Mouse (Mus musculus): ENCODE measurements around the gene Ube2h.

Gene Ube2h

GRCm38 (mm10) chr6:30204383-30205179 is 99.8 kb downstream of the Ube2h start:
- no peak for DNase-seq (ENCODE audit: low spot score)

- no peak for DNase-seq (ENCODE audit: low spot score)
Measured at GRCm38 (mm10) chr6:30196143-30196542, 108.2 kb downstream of the Ube2h start.

- no peak for DNase-seq (ENCODE audit: low spot score)
Measured at GRCm38 (mm10) chr6:30195656-30196055, 108.7 kb downstream of the Ube2h start.

- DNase-seq (ENCODE audit: low spot score) = no peak
Measured at GRCm38 (mm10) chr6:30183624-30184023, 120.7 kb downstream of the Ube2h start.

- DNase-seq (ENCODE audit: low spot score) = no peak
Measured at GRCm38 (mm10) chr6:30182038-30182437, 122.3 kb downstream of the Ube2h start.

- DNase-seq (ENCODE audit: low spot score) = no peak
Measured at GRCm38 (mm10) chr6:30180321-30180720, 124.0 kb downstream of the Ube2h start.

- DNase-seq (ENCODE audit: low spot score) = no peak
Measured at GRCm38 (mm10) chr6:30179046-30179445, 125.3 kb downstream of the Ube2h start.

GRCm38 (mm10) chr6:30178023-30178639 is 126.2 kb downstream of the Ube2h start:
- no peak for DNase-seq (ENCODE audit: low spot score)

GRCm38 (mm10) chr6:30177305-30177704 is 127.0 kb downstream of the Ube2h start:
- DNase-seq (ENCODE audit: low spot score) = no peak

GRCm38 (mm10) chr6:30176496-30176895 is 127.8 kb downstream of the Ube2h start:
- DNase-seq (ENCODE audit: low spot score) = no peak

- DNase-seq (ENCODE audit: low spot score) = no peak
Measured at GRCm38 (mm10) chr6:30175918-30176421, 128.4 kb downstream of the Ube2h start.

- no peak for DNase-seq (ENCODE audit: low spot score)
Measured at GRCm38 (mm10) chr6:30175225-30175917, 129.0 kb downstream of the Ube2h start.

GRCm38 (mm10) chr6:30174461-30175224 is 129.7 kb downstream of the Ube2h start:
- peak; percentile 75 for DNase-seq (ENCODE audit: low spot score)

GRCm38 (mm10) chr6:30173551-30174460 is 130.5 kb downstream of the Ube2h start:
- DNase-seq (ENCODE audit: low spot score) = peak; percentile 86

- no peak for DNase-seq (ENCODE audit: low spot score)
Measured at GRCm38 (mm10) chr6:30172820-30173550, 131.4 kb downstream of the Ube2h start.

GRCm38 (mm10) chr6:30172441-30172819 is 131.9 kb downstream of the Ube2h start:
- no peak for DNase-seq (ENCODE audit: low spot score)

- no peak for DNase-seq (ENCODE audit: low spot score)
Measured at GRCm38 (mm10) chr6:30171967-30172366, 132.4 kb downstream of the Ube2h start.

GRCm38 (mm10) chr6:30171226-30171625 is 133.1 kb downstream of the Ube2h start:
- no peak for DNase-seq (ENCODE audit: low spot score)

- DNase-seq (ENCODE audit: low spot score) = no peak
Measured at GRCm38 (mm10) chr6:30169148-30169547, 135.2 kb downstream of the Ube2h start.

- no peak for DNase-seq (ENCODE audit: low spot score)
Measured at GRCm38 (mm10) chr6:30168275-30168674, 136.1 kb downstream of the Ube2h start.
